Mouse (Mus musculus): ENCODE results near the gene Tfpi.

- TF ChIP-seq GATA1 (IDR thresholded peaks at IDR 0.05; ENCODE audit: borderline replicate concordance, low read length), result no peak
- no peak for TF ChIP-seq FLI1 (IDR thresholded peaks at IDR 0.05; ENCODE audit: low read length)
Observed at GRCm38 (mm10) chr2:84409796-84410592, 66.6 kb downstream of the Tfpi start.

Measured in megakaryocyte, embryonic 14.5 days (primary cell).